Mouse (Mus musculus) thymus, adult 2 months (tissue): ENCODE measurements at regions not wholly inside any gene's neighbourhood (a gene's known extent, or its start where the extent isn't known, plus 50 kb on each side); places are given as distances from the start of the nearest gene placed in this dataset.

Experiments used
- CTCF ChIP-seq: fragments of 200-500 bp; IDR thresholded peaks from 2 replicates; pipeline ENCODE4 v1.5.1; 2012; ENCODE audit warnings: mild to moderate bottlenecking, control low read depth, low read length, moderate library complexity, borderline replicate concordance; ENCODE audit not compliant: control insufficient read depth, poor library complexity, insufficient read depth; ENCODE audit errors: extremely low read depth
- POLR2A ChIP-seq: fragments of 200-500 bp; IDR thresholded peaks from 2 replicates; pipeline ENCODE4 v1.6.1; 2012; ENCODE audit warnings: mild to moderate bottlenecking, low read length, control low read depth, moderate library complexity; ENCODE audit not compliant: control insufficient read depth, poor library complexity, insufficient read depth; ENCODE audit errors: extremely low read depth

- TF ChIP-seq CTCF = no peak
- no peak for TF ChIP-seq POLR2A
These were observed 91.0 kb downstream of the Edem1 start for GRCm38 (mm10) chr6:108919372-108919913.
